Mouse (Mus musculus): ENCODE data around the gene Dach1.

Gene Dach1

GRCm38 (mm10) chr14:98035261-98035660, 134.3 kb downstream of the Dach1 start:
- DNase-seq = no peak

DNA sequence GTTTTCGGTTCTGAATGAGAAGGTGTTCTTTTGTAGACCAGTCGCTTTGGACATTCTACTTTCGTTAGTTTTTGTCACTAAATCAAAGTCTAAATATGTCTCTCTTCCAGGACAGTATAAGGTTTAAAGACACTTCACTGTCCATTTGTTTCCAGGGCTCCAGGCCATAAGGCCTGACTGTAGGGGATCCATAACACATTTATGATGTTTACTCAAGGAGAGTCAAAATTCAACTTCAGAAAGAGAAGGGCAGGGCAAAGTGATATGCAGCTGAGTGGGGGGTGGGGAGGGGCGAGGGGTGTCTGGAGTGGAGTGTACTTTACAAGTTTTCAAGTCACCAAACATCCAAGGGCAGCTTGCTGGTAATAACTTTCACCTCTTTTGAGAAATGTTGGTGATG, 146.0 kb downstream of the Dach1 start:
- DNase-seq = no peak

- no peak for DNase-seq
These were observed 155.5 kb downstream of the Dach1 start for GRCm38 (mm10) chr14:98014053-98014452.

- DNase-seq = no peak
These were observed 161.1 kb downstream of the Dach1 start for GRCm38 (mm10) chr14:98008501-98008900.

- no peak for DNase-seq
These were observed 167.4 kb downstream of the Dach1 start for GRCm38 (mm10) chr14:98002021-98002680.

DNA sequence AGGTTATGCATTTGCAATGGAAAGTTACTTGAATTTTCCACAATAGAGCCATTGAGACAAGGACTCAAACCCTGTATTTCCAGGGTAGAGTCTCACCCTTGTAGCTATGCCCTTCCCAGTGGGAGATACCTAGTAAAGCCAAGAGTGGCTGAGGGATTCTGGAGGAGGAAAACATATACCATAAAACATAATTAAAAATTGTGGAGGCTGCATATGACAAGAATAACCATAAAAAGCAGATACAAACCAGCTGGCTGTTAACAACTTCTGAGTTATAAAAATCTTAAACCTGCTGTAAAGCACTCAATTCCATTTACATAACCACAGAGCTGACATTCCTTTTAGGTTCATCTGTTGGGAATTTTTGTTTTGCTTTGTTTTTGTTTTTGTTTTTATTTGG, 171.0 kb downstream of the Dach1 start:
- no peak for DNase-seq

- no peak for DNase-seq
These were observed 186.3 kb downstream of the Dach1 start for GRCm38 (mm10) chr14:97983251-97983650.

DNA sequence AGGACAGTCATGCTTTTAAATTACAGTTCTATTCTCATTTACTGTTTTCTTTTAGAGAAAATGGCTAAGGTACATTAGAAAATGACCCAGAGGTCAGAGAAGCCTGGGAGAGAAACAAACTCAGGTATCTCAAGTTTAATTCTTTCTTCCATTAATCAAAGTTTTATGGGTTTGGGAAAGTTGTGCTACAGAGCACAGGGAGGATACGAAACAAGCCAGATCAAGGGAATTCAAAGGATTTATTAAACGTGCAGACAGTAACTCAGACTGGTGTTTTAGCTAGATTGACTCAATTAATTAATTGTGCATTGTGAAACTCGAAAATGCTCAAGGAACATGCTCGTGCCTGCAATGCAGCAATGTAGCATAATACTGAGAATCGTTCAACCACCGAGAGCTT, 186.9 kb downstream of the Dach1 start:
- no peak for DNase-seq

DNA sequence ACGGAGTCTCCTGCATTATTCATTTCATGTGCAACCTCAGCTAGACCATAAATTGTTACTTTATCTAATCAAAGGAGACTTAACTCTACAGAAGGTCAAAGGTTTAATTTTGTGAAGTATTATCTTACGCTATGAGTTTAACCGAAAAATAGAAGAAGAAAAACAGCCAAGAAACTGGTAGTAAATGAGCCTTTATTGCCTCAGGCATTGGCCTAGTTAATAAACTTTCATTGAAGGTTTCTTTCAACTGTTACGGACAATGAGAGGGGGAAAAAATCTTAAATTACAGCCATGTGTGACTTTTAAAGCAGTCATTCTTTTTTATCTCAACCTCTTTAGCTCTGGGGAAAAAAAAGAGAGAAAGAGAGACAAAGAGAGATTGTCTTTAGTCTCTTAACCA, 188.7 kb downstream of the Dach1 start:
- DNase-seq = no peak

DNA sequence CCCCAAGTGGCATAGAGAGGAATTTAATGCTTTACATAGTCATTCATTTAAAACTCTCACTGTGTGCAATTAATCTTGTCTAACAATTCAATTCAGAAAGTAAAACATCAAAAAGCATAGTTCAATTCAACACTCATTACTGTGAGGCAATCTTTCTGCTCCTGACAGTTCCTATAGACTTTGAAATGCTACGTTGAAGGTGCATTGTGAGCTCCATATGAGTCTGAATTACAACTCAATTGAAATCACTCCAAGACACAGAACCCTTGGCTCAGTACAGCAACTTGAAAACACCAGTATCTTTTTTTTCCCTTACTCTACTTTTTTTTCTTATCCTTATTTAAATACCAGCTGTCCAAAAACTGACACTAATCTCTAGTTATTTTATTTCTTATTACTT, 193.5 kb downstream of the Dach1 start:
- DNase-seq = no peak

GRCm38 (mm10) chr14:97975447-97975846, 194.1 kb downstream of the Dach1 start:
- DNase-seq = no peak

DNA sequence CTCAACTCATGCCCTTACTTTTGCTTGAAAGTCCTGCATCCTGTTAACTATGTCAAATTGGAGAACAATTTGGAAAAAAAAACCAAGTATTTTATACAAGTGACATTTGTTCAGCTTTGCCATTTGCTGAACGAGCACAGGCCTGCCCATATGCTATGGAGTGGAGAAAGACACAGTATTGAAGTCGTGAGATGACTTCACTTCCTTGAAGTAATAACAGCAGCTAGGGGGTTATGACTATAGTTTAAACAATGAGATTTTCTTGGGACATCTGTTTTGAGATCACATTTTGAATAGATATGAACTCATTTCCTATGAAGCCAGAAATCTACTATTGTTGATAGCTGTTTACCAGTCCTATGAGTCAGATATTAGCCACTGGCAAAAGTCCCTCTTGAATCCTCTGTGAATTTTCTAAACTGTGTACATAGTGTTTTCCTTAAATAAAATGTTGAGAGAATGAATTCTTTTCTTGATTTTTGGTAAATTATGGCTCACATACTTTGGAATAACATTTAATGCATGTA, 205.0 kb downstream of the Dach1 start:
- no peak for DNase-seq

- DNase-seq = no peak
These were observed 205.9 kb downstream of the Dach1 start for GRCm38 (mm10) chr14:97963624-97964023.

- DNase-seq = no peak
These were observed 213.2 kb downstream of the Dach1 start for GRCm38 (mm10) chr14:97956356-97956755.

GRCm38 (mm10) chr14:97945471-97945870, 224.1 kb downstream of the Dach1 start:
- DNase-seq = no peak

GRCm38 (mm10) chr14:97944643-97945268, 224.8 kb downstream of the Dach1 start:
- DNase-seq = no peak

- DNase-seq = no peak
These were observed 227.2 kb downstream of the Dach1 start for GRCm38 (mm10) chr14:97942361-97942760.

DNA sequence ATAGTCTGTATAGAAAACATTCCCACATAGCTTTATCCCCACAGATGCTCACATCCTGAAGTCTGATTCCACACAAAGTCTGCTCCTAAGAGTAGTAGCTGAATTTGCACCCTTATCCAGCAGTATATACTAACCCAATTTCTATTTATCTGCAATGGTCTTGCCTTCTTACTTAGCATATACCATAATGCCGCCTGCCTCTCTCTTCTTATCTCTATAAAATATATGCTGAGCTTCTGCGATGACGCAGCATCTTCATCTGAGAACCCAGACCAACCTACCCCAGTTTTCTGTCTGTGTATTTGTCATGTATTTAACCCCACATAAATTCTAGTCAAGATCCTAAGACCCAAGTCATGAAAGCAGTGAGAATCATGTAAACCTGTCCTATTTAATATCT, 272.9 kb downstream of the Dach1 start:
- no peak for DNase-seq

GRCm38 (mm10) chr14:97881976-97882375, 287.6 kb downstream of the Dach1 start:
- no peak for DNase-seq

DNA sequence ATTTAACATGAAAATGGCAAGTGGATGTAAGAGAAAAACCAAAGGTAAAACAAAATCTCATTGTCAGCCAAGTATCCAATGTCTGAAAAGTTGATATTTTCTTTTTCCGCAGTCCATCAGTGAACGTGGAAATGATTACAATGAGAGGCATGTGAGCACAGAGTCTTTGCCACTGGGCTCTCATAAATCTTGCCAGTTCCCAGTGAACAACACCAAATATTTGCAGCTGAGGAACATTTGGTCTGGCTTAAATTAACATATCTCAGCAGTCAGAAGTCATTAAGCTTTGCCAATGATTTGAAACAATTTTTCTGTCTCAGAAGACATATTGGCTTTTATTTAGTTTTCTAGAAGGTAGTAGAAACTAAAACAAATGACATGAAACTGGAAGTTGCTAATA, 298.6 kb downstream of the Dach1 start:
- no peak for DNase-seq

DNA sequence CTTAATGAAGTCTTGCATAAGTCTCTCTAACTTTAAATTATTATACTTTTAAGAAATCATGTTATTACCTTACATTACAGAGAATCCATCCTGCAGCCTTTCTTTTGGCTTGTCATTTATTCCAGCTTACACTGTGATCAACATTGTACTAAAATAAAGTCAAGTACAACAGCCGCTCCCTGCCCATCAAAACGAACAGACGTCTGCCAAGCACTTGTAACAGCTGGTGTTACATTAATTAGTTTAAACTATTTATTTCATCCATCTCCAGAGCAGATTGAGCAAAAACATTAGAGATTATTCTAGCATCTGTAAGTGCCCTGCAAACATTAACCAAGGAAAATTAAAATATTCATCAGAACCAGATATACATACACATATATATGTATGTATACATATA, 311.2 kb downstream of the Dach1 start:
- DNase-seq = no peak

- DNase-seq = no peak
These were observed 312.3 kb downstream of the Dach1 start for GRCm38 (mm10) chr14:97857276-97857675.

DNA sequence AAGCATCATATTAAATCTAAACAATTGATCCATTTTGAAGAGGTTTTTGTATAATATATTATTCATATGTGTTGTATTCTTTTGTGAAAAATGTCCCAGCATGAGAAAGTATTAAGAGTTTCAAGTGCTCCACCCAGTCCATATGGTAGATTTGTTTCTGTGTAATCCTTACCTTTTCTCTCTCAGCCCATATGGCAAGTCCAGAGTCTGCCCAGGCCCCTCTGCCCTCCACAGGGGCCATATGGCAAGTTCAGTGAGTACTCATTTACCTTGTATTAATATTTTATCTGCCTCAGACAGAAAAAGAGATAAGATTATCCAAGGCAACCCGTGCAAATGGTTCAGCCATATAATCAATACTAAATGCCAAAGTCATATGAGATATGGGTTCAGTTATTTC, 314.2 kb downstream of the Dach1 start:
- no peak for DNase-seq

GRCm38 (mm10) chr14:97850486-97850885, 319.1 kb downstream of the Dach1 start:
- DNase-seq = no peak

- DNase-seq = no peak
These were observed 321.9 kb downstream of the Dach1 start for GRCm38 (mm10) chr14:97847641-97848040.
